Mouse (Mus musculus) megakaryocyte, embryonic 14.5 days (primary cell): ENCODE results near the gene Adrb1.

ENCODE experiments used
- FLI1 ChIP-seq: IDR thresholded peaks from 2 replicates; pipeline ENCODE4 v1.6.1; 2012; ENCODE audit warnings: low read length, inconsistent platforms, mixed read lengths
- GATA1 ChIP-seq: IDR thresholded peaks from 3 replicates; pipeline ENCODE4 v1.6.1; 2012; ENCODE audit warnings: mixed read lengths, low read length, inconsistent platforms, borderline replicate concordance

DNA sequence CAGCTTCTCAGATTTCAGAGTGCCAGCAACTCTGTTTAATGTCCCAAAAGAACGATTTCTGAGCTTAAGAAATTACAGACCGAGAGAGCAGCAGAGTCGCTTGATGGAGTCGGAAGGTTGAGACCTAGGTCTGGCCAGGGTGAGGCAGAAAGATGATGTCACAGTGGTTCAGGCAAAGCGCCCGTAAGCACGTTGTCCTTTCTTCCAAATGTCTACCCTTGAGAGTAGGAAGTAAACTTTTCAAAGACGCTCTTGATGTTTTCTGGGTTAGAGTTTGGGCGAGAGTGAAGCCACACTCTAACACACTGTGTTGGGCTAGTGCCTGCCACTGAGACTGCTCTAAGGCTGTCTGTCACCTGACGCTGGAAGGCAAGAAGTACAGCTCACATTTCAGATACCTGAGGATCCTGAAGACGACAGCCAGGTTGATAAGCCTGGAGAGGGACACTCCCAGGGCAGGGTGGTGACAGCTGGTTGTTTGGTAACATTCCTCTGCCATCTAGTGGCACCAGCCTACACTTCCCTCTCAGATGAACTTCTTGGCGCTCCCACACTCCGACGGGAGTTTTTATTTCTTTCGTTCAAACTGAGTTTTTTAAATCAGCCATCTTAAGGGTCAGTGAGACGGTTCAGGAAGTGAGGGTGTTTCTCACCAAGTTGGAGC lies 54.9 kb downstream of the Adrb1 start:
- TF ChIP-seq FLI1 (no peak), GATA1 (no peak)
